Mouse (Mus musculus): Measurements from ENCODE around the gene Ttll4.

DNA sequence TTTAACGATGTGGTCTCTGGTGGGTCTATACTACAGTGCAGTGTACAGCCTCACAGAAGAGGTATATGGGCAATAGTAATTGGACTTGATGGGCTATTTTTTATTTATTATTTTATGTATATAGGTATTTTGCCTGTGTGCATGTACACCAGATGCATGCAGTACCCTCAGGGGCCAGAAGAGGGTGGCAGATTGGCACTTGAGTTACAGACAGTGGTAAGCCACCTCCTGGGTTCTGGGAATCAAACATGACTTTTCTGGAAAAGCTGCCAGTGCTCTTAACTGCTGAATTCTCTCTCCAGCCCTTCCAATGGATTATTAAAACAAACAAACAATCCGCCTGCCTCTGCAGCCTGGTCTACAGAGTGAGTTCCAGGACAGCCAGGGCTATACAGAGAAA is 62.2 kb downstream of the Ttll4 start:
- TF ChIP-seq CTCF (IDR thresholded peaks at IDR 0.05; ENCODE audit: low read depth), result no peak
- TF ChIP-seq EP300 (IDR thresholded peaks at IDR 0.05; ENCODE audit: low read depth), result no peak

Data from heart, postnatal 0 days (tissue).